Comparison of ENCODE assay signal across 11 mouse cellular contexts in the genomic region with DNA sequence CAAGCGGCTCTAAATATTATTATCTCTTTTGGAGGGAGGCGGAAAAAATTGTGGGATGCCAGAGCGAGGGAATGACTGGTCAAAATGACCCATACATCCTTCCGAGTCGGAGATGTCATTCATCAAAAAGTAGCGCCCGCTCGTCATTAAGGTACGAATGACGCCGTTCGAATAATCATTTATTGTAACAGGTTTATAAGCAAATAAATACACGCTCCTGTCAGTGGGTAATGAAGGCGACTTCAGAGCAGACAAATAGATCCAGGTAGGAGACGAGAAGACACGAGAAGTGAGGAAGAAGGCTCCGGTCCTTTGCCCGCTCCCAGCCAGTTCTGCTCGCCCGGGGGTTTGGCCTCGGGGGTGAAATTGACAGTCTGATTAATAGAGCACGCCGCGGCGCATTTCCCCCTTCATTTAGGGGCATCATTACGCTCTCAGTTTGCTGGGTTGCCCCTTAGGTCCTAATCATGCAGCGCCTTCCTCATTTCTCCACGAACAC. TPM values are rescaled to one million over a fixed set of nuclear protein-coding genes. Genes with fewer than 3 reads are reported as not detected.
DNase-seq lines count a peak whose midpoint lies in the region; ATAC-seq lines count a peak whose summit lies in the region.
"Had no signal": no experiment of that assay in that cellular context is flagged by ENCODE, and none has a peak within 500 bp of the region (broad histone marks: within the 10 kb centered on the region; RNA-seq: fewer than 3 reads in every experiment).

A gene (minus strand): TSS at position 51 of the 499 bp plus-strand sequence.

- no peaks in the 10 kb centered on the region for H3K36me3 ChIP-seq in forebrain, embryonic 13.5 days (ENCODE audit: poor library complexity, severe bottlenecking)
- H3K36me3 ChIP-seq in forebrain, embryonic 14.5 days (ENCODE audit: control insufficient read depth, insufficient read depth, low read length): no peaks in the 10 kb centered on the region
- no peaks in the 10 kb centered on the region for H3K36me3 ChIP-seq in hindbrain, embryonic 14.5 days (replicated peaks; ENCODE audit: control insufficient read depth, insufficient read depth)
- H3K36me3 ChIP-seq in midbrain, embryonic 14.5 days (ENCODE audit: control insufficient read depth, insufficient read depth, low read length): no peaks in the 10 kb centered on the region
- H3K36me3 ChIP-seq: liver, embryonic 15.5 days had no signal

- H3K4me3 ChIP-seq in forebrain, embryonic 13.5 days: 0 out of 2 replicates have a peak within 1 kb of the TSS, but pooled peaks have one; percentile 2
- H3K4me3 ChIP-seq in forebrain, embryonic 14.5 days (ENCODE audit: low read depth, low read length): no peak within 1 kb of the TSS
- H3K4me3 ChIP-seq in hindbrain, embryonic 14.5 days (replicated peaks; ENCODE audit: low read length): peak within 1 kb of the TSS; percentile 33
- H3K4me3 ChIP-seq in midbrain, embryonic 14.5 days (replicated peaks; ENCODE audit: low read depth, low read length): peak within 1 kb of the TSS; percentile 22

- H3K4me1 ChIP-seq in forebrain, embryonic 13.5 days: peaks cover 20% of the 10 kb centered on the region
- no peaks in the 10 kb centered on the region; the same call in 1 of the 2 replicates for H3K4me1 ChIP-seq in forebrain, embryonic 14.5 days (ENCODE audit: control insufficient read depth, insufficient read depth, low read length)
- peaks cover 5% of the 10 kb centered on the region; the same call in 1 of the 2 replicates for H3K4me1 ChIP-seq in hindbrain, embryonic 14.5 days (replicated peaks; ENCODE audit: control insufficient read depth, insufficient read depth, low read length)
- peaks cover 3% of the 10 kb centered on the region; the same call in 1 of the 2 replicates for H3K4me1 ChIP-seq in midbrain, embryonic 14.5 days (ENCODE audit: control insufficient read depth, insufficient read depth, low read length)

- DNase-seq in forebrain, embryonic 14.5 days (ENCODE audit: low spot score): no peak
- DNase-seq in ZHBTc4 (ENCODE audit: low read depth, low spot score): peak; percentile 35
- no peak for DNase-seq in hindbrain, embryonic 14.5 days (ENCODE audit: low spot score)
- peak; percentile 38 for DNase-seq in midbrain, embryonic 14.5 days
- DNase-seq in gastrocnemius, postnatal 36 days: no peak
- no peak for DNase-seq in layer of hippocampus, postnatal 10 days (ENCODE audit: low spot score in 2 of 2)
- DNase-seq in testis, postnatal 14 days (ENCODE audit: low spot score): no peak
- DNase-seq: kidney, postnatal 25 days had no signal

- H3K9me3 ChIP-seq in forebrain, embryonic 13.5 days (replicated peaks): no peaks in the 10 kb centered on the region
- no peaks in the 10 kb centered on the region for H3K9me3 ChIP-seq in forebrain, embryonic 14.5 days (replicated peaks; ENCODE audit: control insufficient read depth, low read length)
- H3K9me3 ChIP-seq in hindbrain, embryonic 14.5 days (ENCODE audit: control insufficient read depth, low read length): no peaks in the 10 kb centered on the region
- no peaks in the 10 kb centered on the region for H3K9me3 ChIP-seq in midbrain, embryonic 14.5 days (ENCODE audit: control insufficient read depth, low read length)
- H3K9me3 ChIP-seq: liver, embryonic 15.5 days had no signal

- H3K27ac ChIP-seq in forebrain, embryonic 13.5 days: no peak within 1 kb of the TSS
- H3K27ac ChIP-seq in forebrain, embryonic 14.5 days (ENCODE audit: low read depth, low read length): no peak within 1 kb of the TSS
- H3K27ac ChIP-seq in hindbrain, embryonic 14.5 days: peak within 1 kb of the TSS; percentile 76
- peak within 1 kb of the TSS; percentile 67 for H3K27ac ChIP-seq in midbrain, embryonic 14.5 days (replicated peaks; ENCODE audit: low read depth, low read length)
- H3K27ac ChIP-seq: liver, embryonic 15.5 days had no signal

- no peak for ATAC-seq in forebrain, embryonic 13.5 days
- ATAC-seq in forebrain, embryonic 14.5 days: no peak
- ATAC-seq in hindbrain, embryonic 14.5 days (ENCODE audit: low FRiP score): no peak
- no peak for ATAC-seq in midbrain, embryonic 14.5 days (ENCODE audit: low FRiP score, low TSS enrichment)

- no peak within 1 kb of the TSS for H3K4me2 ChIP-seq in forebrain, embryonic 13.5 days
- no peak within 1 kb of the TSS for H3K4me2 ChIP-seq in forebrain, embryonic 14.5 days (ENCODE audit: low read length)
- H3K4me2 ChIP-seq in hindbrain, embryonic 14.5 days (replicated peaks): peak within 1 kb of the TSS; percentile 28
- H3K4me2 ChIP-seq in midbrain, embryonic 14.5 days (ENCODE audit: low read length): peak within 1 kb of the TSS; percentile 12; the same call in 1 of the 2 replicates
- H3K4me2 ChIP-seq: liver, embryonic 15.5 days had no signal

- peaks cover 98% of the 10 kb centered on the region for H3K27me3 ChIP-seq in forebrain, embryonic 13.5 days
- H3K27me3 ChIP-seq in forebrain, embryonic 14.5 days (replicated peaks; ENCODE audit: control insufficient read depth, insufficient read depth, low read length): peaks cover 71% of the 10 kb centered on the region
- peaks cover 94% of the 10 kb centered on the region for H3K27me3 ChIP-seq in hindbrain, embryonic 14.5 days (ENCODE audit: control insufficient read depth, insufficient read depth, low read length)
- H3K27me3 ChIP-seq in midbrain, embryonic 14.5 days (ENCODE audit: control insufficient read depth, insufficient read depth, low read length): peaks cover 94% of the 10 kb centered on the region

- WGBS in forebrain, embryonic 13.5 days: 2% methylated on average over 28 of the region's 28 CpGs
- WGBS in forebrain, embryonic 14.5 days: 1% methylated on average over 28 of the region's 28 CpGs
- 1% methylated on average over 28 of the region's 28 CpGs for WGBS in hindbrain, embryonic 14.5 days
- 1% methylated on average over 28 of the region's 28 CpGs for WGBS in midbrain, embryonic 14.5 days

- intact Hi-C loops in gastrocnemius, postnatal 36 days (cut with DNase I): loop anchor here (2.0 to 10.0 kb wide), 4 partner anchors 195 to 1385 kb away; a partner anchor contains a TSS

- H3K9ac ChIP-seq in forebrain, embryonic 13.5 days: no peak within 1 kb of the TSS
- H3K9ac ChIP-seq in forebrain, embryonic 14.5 days (ENCODE audit: low read length): no peak within 1 kb of the TSS
- peak within 1 kb of the TSS; percentile 54 for H3K9ac ChIP-seq in hindbrain, embryonic 14.5 days
- peak within 1 kb of the TSS; percentile 37; the same call in 1 of the 2 replicates for H3K9ac ChIP-seq in midbrain, embryonic 14.5 days (replicated peaks; ENCODE audit: low read length)
- H3K9ac ChIP-seq: liver, embryonic 15.5 days had no signal

RNA-seq across cellular contexts. Expression of the gene that starts here (rescaled TPM):
- polyA plus RNA-seq in forebrain, embryonic 13.5 days (2015; fragmentation: Nextera tagmentation; extraction: Ambion mirVana): not detected in 2 replicates
- not detected in 2 replicates for polyA plus RNA-seq in forebrain, embryonic 14.5 days (2014; fragmentation: Nextera tagmentation; extraction: Ambion mirVana)
- polyA plus RNA-seq in hindbrain, embryonic 14.5 days (2014; fragmentation: Nextera tagmentation; extraction: Ambion mirVana): 1.3 and 1.4 TPM in 2 replicates
- polyA plus RNA-seq in midbrain, embryonic 14.5 days (2014; fragmentation: Nextera tagmentation; extraction: Ambion mirVana): 1.2 and 1.7 TPM in 2 replicates
- total RNA-seq in gastrocnemius, postnatal 36 days (2021): not detected
- total RNA-seq in layer of hippocampus, postnatal 10 days (2021): not detected
- total RNA-seq: neutrophil, adult 5-6 weeks had no signal
- polyA plus RNA-seq: liver, embryonic 15.5 days had no signal

Comparison
In these comparisons a context has a peak if more than half of its experiments do, and no peak if none do; other contexts are left out.
1. H3K27ac ChIP-seq: peak in hindbrain, embryonic 14.5 days (single experiment) and midbrain, embryonic 14.5 days (single experiment); none in forebrain, embryonic 13.5 days (single experiment) and forebrain, embryonic 14.5 days (single experiment).
2. H3K4me2 ChIP-seq: peak in hindbrain, embryonic 14.5 days (single experiment) and midbrain, embryonic 14.5 days (single experiment); none in forebrain, embryonic 13.5 days (single experiment) and forebrain, embryonic 14.5 days (single experiment).
3. H3K9ac ChIP-seq: peak in hindbrain, embryonic 14.5 days (single experiment) and midbrain, embryonic 14.5 days (single experiment); none in forebrain, embryonic 13.5 days (single experiment) and forebrain, embryonic 14.5 days (single experiment).
4. DNase-seq: peak in ZHBTc4 (single experiment) and midbrain, embryonic 14.5 days (single experiment); none in forebrain, embryonic 14.5 days (single experiment), hindbrain, embryonic 14.5 days (single experiment), gastrocnemius, postnatal 36 days (0 of 2), layer of hippocampus, postnatal 10 days (0 of 2) and testis, postnatal 14 days (single experiment).